Mouse (Mus musculus) heart, embryonic 11.5 days (tissue): ENCODE results near the gene Ddx23. TPM values are rescaled to one million over a fixed set of nuclear protein-coding genes. Genes with fewer than 3 reads are reported as not detected.

ENCODE experiments used
- ATAC-seq: fragments of 200-750 bp; cut with Nextera tagmentation; replicated peaks from 2 replicates; pipeline ENCODE4 v1.8.0; 2017; ENCODE audit warnings: moderate library complexity; ENCODE audit not compliant: insufficient number of reproducible peaks, low FRiP score, low TSS enrichment
- H3K27ac ChIP-seq: fragments of 300-500 bp; sonication (generic); 2 replicates; pipeline ENCODE4 v1.5.1; 2014; ENCODE audit warnings: mild to moderate bottlenecking, low read depth, low read length
- H3K27me3 ChIP-seq: fragments of 300-500 bp; sonication (generic); 2 replicates; pipeline ENCODE4 v1.6.1; 2014; ENCODE audit warnings: mild to moderate bottlenecking, low read length, mixed read lengths; ENCODE audit not compliant: control insufficient read depth, insufficient read depth
- H3K36me3 ChIP-seq: fragments of 300-500 bp; sonication (generic); 2 replicates; pipeline ENCODE4 v1.6.1; 2014; ENCODE audit warnings: mild to moderate bottlenecking, low read length, moderate library complexity, mixed read lengths; ENCODE audit not compliant: control insufficient read depth, insufficient read depth
- H3K4me1 ChIP-seq: fragments of 300-500 bp; sonication (generic); 2 replicates; pipeline ENCODE4 v1.6.1; 2014; ENCODE audit warnings: low read length; ENCODE audit not compliant: control insufficient read depth, insufficient read depth
- H3K4me2 ChIP-seq: fragments of 300-500 bp; sonication (generic); 2 replicates; pipeline ENCODE4 v1.6.1; 2014; ENCODE audit warnings: mild to moderate bottlenecking, moderate library complexity
- H3K4me3 ChIP-seq: fragments of 300-500 bp; sonication (generic); 2 replicates; pipeline ENCODE4 v1.5.1; 2014; ENCODE audit warnings: low read depth, low read length
- H3K9ac ChIP-seq: fragments of 300-500 bp; sonication (generic); 2 replicates; pipeline ENCODE4 v1.6.1; 2014; ENCODE audit warnings: mild to moderate bottlenecking, low read depth, low read length, moderate library complexity
- H3K9me3 ChIP-seq: fragments of 300-500 bp; sonication (generic); replicated peaks from 2 replicates; pipeline ENCODE4 v1.6.1; 2016; ENCODE audit warnings: low read length; ENCODE audit not compliant: control insufficient read depth
- WGBS: fragments of 180-500 bp; shearing (Covaris S2); extraction: QIAGEN DNeasy Blood & Tissue Kit; methylation state at CpG from one replicate; pipeline ENCODE4 v1.1.7; 2014; ENCODE audit not compliant: insufficient replicate concordance; 5-methylcytosine and 5-hydroxymethylcytosine counted together
- polyA plus RNA-seq: library from polyadenylated mRNA; unstranded; fragments of >200 nt; fragmentation: Nextera tagmentation; extraction: Ambion mirVana; gene quantifications from 2 replicates; pipeline ENCODE4 v1.2.1, GENCODE M21; 2014

The Ddx23 gene
- polyA plus RNA-seq, result 11.2 and 19.6 TPM in 2 replicates

DNA sequence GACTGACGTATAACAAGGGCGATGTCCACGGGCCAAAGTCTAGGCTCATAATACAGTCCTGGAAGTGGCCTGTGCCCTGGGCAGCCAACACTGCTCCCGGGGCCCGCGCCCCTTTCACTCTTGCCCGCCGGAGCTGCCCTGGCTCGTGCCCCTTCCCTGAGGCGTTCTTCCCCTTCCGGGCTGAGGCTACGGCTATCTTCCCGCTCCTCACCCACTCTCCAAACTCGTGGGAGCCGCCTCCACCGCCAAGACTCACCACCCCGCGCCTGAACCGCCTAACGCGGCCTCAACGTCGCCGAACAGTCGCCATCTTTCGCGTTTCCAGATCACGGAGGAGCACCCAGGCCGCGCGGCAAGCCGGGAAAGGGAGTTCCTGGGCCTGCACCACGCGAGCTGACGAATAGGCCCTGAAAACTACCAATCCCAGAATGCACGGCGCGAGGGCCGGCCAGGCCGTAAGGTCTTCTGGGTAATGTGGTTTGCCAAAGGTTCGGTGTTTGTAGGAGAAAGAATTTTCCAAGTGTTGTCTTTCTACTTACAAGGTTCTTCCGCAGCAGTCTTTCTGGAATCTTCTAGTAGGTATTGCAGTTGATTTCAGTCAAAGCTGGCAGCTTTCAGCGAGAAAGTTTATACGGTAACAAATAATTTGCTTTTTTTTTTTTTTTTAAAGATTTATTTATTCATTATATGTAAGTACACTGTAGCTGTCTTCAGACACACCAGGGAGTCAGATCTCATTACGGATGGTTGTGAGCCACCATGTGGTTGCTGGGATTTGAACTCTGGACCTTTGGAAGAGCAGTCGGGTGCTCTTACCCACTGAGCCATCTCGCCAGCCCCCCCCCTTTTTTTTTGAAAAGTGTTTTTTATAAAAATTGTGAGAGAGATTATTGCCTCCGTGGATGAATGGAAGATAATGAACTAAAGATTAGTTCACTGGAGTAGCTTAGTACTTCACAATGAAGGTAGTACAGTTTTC, at the start of gene Ddx23:
Gene Ddx23, minus strand, starts transcription at position 328 of the 979 bp plus-strand sequence.
- Histone ChIP-seq H3K4me3 (peak within 1 kb of the TSS; percentile 96), H3K27ac (peak within 1 kb of the TSS; percentile 94), H3K36me3 (peaks cover 13% of the 10 kb centered on the region), H3K9me3 (no peaks in the 10 kb centered on the region), H3K27me3 (no peaks in the 10 kb centered on the region), H3K9ac (peak within 1 kb of the TSS; percentile 98), H3K4me2 (peak within 1 kb of the TSS; percentile 69), H3K4me1 (no peaks in the 10 kb centered on the region)
- WGBS, result 5% methylated on average over 47 of the region's 48 CpGs
- ATAC-seq, result peak; percentile 93

DNA sequence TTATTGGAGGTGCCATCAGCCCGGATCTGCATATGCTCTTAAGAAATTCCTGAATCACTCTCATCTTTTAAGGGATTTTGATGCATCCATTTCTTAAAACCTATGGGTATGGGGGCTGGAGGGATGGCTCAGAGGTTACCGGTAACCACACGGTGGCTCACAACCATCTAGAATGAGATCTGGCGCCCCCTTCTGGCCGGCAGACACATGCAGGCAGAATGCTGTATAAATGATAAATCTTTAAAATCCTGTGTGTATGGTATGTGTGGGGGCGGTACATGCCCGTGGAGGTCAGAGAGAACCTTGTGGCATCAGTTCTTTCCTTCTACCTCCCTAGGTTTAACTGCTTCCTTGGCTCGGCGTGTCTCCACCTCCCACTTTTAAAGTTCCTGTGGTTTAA, 47.7 kb upstream of the Ddx23 start:
- H3K27me3 ChIP-seq, result peaks cover 4% of the 10 kb centered on the region; the same call in 1 of the 2 replicates
- no peaks in the 10 kb centered on the region for H3K9me3 ChIP-seq
- no peak overlapping the region for H3K4me3 ChIP-seq
- no peaks in the 10 kb centered on the region for H3K36me3 ChIP-seq
- H3K4me1 ChIP-seq, result no peaks in the 10 kb centered on the region; the same call in 1 of the 2 replicates
- WGBS, result 14% methylated on average over 9 of the region's 9 CpGs
- H3K4me2 ChIP-seq, result no peak overlapping the region
- no peak overlapping the region for H3K9ac ChIP-seq
- H3K27ac ChIP-seq, result no peak overlapping the region
- no peak for ATAC-seq

DNA sequence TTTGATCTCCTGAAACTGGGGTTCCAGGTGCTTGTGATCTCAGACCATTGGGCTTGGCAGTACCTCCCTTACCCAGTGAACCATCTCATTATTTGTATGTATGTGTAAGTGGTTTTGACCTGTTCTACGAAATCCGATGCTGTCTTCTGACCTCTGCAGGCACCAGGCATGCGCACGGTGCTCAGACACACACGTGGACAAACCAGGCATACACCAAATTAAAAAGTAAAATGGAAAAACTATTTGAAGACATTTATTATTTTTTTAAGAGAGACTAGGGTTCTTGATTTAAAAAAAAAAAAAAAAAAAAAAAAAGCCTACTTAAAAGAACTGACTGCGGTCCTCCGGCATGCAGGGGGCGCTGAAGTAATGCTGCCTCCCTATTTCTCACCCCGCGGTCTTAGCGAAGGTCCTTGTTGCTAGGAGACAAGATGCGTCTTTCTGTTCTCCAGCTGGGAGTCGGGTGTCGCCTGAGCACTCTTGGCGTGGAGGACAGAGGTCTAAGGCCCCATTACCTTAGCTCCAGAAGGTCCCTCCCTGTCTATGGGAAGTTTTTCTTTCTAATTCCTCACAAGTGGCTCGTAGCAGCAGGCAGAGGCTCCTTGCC, 45.2 kb upstream of the Ddx23 start, which contains the start of gene Ccdc65:
Gene Ccdc65, plus strand, starts transcription at position 442 of the 607 bp plus-strand sequence.
- Histone ChIP-seq H3K4me2 (peak within 1 kb of the TSS; percentile 66), H3K27me3 (peaks cover 9% of the 10 kb centered on the region; the same call in 1 of the 2 replicates), H3K36me3 (no peaks in the 10 kb centered on the region), H3K4me1 (no peaks in the 10 kb centered on the region; the same call in 1 of the 2 replicates), H3K9me3 (no peaks in the 10 kb centered on the region), H3K4me3 (peak within 1 kb of the TSS; percentile 35), H3K27ac (no peak within 1 kb of the TSS), H3K9ac (no peak within 1 kb of the TSS)
- no peak for ATAC-seq
- WGBS, result 22% methylated on average over 16 of the region's 16 CpGs

DNA sequence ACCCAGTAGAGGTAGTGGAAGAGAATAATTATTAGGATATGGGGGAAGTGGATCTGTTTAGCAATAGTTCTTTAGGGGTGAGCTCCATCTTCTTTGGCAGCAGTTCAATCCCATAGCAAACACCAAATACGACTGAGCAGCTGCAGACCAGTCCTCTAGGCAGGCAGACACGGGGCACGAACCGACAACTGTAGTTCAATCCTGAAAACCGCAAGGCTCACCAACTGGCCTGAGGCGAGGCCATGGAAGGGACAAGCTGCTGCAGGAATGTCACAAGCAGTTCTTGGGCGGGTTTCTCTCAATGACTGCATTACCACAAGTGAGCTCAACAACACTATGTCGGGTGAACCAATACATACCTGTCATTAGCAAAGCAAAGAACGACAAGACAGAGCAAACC, 41.6 kb upstream of the Ddx23 start:
- Histone ChIP-seq H3K9ac (no peak overlapping the region), H3K4me1 (peaks cover 4% of the 10 kb centered on the region), H3K4me3 (no peak overlapping the region), H3K4me2 (no peak overlapping the region), H3K36me3 (no peaks in the 10 kb centered on the region), H3K9me3 (no peaks in the 10 kb centered on the region), H3K27ac (no peak overlapping the region), H3K27me3 (peaks cover 40% of the 10 kb centered on the region)
- WGBS, result 50% methylated on average over 9 of the region's 9 CpGs
- ATAC-seq, result no peak

DNA sequence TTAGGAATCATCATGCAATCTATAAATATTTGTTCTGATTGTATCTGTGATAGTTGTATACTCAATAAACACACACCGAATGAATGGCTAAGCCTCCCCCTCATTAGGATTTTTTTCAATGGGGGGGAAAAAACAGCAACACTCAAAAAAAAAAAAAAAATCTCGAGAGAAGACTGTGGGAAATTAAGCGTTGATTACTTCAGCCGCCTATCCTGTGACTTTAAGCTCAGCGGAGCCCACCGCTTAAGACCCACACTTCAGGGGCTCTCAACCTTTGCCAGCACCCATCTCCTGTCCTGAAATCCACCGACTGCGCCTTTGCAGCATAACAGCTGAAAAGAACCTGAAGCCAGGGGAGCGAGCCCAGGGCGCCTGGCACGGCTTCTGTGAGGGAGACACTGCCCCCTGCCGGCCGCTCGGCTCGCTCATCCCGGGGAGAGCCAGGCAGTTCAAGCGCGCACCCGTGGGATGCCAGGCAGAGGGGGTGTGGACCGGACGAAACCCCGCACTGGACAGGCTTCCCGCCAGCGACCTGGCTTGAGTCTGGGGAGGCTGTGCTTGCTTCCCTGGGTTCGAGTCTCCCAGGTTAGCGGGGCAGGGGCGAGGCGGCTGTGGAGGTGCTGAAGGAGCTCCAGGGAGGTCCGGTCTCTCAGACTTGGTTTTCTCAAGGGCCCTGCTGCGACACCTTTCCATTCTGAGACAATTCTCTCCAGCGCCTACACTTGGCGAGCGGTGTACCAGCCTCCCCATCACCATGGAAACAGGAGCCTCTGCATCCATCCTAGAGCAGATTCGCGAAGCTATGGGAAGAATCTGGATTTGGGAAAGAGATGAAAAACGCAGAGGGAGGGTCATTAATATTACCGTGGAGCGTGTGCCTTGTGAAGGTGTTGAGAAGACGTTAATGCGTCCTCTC, 36.8 kb upstream of the Ddx23 start:
- Histone ChIP-seq H3K9me3 (no peaks in the 10 kb centered on the region), H3K27ac (no peak overlapping the region), H3K36me3 (no peaks in the 10 kb centered on the region), H3K27me3 (peaks cover 33% of the 10 kb centered on the region), H3K4me1 (peaks cover 4% of the 10 kb centered on the region), H3K9ac (peak overlapping the region; percentile 44; the same call in 1 of the 2 replicates), H3K4me3 (peak overlapping the region; percentile 35), H3K4me2 (peak overlapping the region; percentile 67)
- ATAC-seq, result peak; percentile 59; the same call in 1 of the 2 replicates
- 6% methylated on average over 40 of the region's 40 CpGs for WGBS

DNA sequence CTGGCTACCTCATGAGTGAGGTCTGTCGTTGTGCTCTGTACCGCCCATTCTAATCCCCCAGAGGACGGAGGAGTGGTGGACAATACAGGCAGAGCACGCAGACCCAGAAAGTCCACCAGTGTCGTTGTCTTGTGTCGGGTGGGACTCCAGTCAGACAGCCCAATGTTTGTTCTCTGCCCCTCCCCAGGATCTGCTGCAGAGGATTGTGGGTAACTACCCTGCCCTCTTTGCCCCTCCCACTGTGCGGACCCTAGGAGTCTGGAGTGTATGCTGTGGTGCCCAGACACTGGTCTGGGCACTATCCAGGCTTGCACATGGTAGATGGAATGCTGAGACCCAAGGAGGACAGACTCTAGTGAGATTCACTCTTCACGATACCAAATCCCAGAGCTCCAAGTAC, 33.5 kb upstream of the Ddx23 start:
- no peaks in the 10 kb centered on the region for H3K9me3 ChIP-seq
- H3K9ac ChIP-seq, result no peak overlapping the region
- no peak for ATAC-seq
- H3K4me2 ChIP-seq, result no peak overlapping the region
- WGBS, result 48% methylated on average over 8 of the region's 8 CpGs
- no peak overlapping the region for H3K4me3 ChIP-seq
- H3K27ac ChIP-seq, result no peak overlapping the region
- H3K4me1 ChIP-seq, result peaks cover 21% of the 10 kb centered on the region
- H3K27me3 ChIP-seq, result peaks cover 17% of the 10 kb centered on the region
- H3K36me3 ChIP-seq, result no peaks in the 10 kb centered on the region

DNA sequence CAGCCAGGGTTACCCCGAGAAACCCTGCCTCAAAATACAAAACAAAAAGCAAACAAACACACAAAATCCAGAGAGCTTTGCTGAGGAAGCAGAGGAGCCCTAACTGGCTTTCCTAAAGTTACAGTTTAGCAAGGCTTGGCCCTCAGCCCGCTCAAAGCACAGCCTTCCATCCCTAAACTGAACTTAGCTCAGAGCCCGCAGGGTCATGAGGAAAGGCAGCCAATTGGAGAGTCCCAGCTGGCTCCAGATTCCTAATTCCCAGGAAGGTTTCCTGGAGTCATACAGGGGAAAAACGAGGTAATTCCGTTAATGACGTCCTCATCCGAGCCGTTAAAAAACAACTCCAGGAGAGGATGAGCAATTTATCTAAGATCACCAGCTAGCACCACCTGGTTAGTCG, 33.0 kb upstream of the Ddx23 start:
- H3K36me3 ChIP-seq, result no peaks in the 10 kb centered on the region
- no peaks in the 10 kb centered on the region for H3K9me3 ChIP-seq
- WGBS, result 49% methylated on average over 9 of the region's 9 CpGs
- no peak for ATAC-seq
- H3K9ac ChIP-seq, result no peak overlapping the region
- no peak overlapping the region for H3K27ac ChIP-seq
- H3K4me2 ChIP-seq, result no peak overlapping the region
- H3K4me1 ChIP-seq, result peaks cover 26% of the 10 kb centered on the region
- H3K4me3 ChIP-seq, result no peak overlapping the region
- H3K27me3 ChIP-seq, result peaks cover 13% of the 10 kb centered on the region
